Mouse (Mus musculus) embryo, embryonic 11 days (tissue): ENCODE data around the gene Tldc1.

Experiments used
- DNase-seq: peaks from one replicate; pipeline ENCODE4 v3.0.0-alpha.2; 2015

Gene Tldc1

DNA sequence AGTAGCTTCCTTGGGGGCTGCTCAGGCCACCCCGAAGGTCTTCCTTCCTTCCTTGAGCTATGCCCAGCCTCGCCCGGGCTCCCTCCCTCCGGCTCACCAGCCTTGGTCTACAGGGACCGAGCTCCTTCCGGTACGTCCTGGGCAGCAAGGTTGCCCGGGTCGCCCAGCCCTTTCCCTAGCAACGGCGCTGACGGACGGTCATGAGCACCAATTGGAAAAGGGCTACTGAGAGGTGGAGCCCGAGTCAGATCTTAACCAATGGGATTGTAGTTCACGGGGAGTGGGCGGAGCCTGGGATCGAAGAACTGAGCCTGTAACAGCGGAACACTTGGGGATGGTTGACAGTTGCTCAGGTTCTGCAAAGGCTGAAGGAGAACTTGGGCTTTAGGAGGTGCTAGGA is at the start of gene Tldc1:
Gene Tldc1 (minus strand): TSS at position 154 of the 400 bp plus-strand sequence.
- DNase-seq, result peak; percentile 98

GRCm38 (mm10) chr8:119827721-119828153 is 49.5 kb upstream of the Tldc1 start:
- no peak for DNase-seq

DNA sequence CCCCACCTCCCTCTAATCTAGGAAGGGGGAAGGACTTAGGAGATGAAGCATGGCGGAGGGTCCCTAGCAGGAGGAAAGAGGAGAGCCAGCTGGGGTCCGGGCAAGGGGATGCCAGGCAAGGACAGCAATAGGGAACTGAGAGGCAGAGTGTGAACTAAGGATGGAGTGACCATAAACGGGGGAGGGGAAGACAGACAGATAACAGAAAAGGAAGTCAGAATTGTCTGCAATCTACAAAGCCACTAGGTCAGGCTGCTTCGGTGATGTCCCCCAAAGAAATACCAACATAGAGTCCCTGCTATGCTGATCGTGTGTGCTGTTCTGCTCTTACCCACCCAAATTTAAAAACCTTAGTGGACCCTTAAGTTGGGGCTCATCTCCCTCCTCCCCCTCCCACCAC is 48.8 kb upstream of the Tldc1 start:
- DNase-seq, result no peak

DNA sequence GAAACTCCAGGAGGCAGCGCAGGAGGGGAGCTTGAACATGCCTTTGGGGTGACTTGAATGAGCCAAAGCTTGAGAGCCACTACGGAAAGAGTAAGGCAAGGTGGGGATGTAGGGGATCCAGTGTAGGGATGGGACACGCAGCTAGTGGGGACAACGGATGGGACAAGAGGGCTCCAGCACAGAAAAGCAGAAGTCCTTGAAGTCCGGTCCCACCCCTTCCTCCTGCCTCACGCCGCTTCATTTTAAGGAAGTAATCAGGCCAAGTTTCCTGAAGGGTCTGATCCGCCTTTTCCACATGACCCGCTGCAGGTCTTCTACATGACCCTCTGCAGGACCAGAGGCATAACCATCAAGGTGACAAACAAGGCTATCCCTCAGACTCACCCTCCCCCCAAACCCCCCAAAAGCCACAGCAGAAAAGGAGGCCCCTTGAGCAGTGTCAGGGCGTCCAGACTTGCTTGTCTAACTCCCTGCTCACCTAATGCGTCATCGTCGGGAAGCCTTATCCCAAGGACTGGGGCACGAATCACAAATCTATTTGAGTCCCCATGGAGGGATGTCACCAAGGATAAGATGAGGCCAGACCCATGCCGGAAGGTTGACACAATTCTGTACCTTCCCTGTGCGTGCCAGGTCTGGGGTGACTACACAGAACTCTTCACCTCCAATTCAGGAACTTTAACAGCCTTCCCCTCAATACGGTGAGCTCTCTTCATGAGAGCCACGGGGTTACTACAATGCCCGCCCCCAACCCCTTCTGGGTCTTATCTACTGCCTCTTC is 47.9 kb upstream of the Tldc1 start:
- DNase-seq, result no peak

DNA sequence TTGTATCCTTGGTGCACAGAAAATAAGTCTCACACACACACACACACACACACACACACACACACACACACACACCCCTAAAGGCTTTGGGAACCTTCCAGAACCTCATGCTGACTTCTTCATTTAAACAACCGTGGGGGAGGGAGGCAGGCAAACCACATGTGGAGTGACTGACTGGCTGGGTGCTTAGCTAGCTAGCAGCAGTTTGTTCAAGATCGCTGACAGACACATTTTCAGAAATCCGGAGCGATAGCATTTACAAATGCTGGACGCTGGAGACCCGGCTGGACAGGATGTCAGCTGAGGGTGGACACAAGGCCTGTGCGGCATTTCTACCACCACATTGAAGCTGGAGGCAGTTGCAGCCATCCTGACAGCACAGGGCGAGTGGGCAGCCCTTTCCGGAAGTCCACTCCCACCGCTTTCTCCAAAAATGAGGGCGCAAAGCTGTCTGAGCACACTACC is 46.6 kb upstream of the Tldc1 start:
- no peak for DNase-seq

GRCm38 (mm10) chr8:119824100-119824499 is 45.9 kb upstream of the Tldc1 start:
- no peak for DNase-seq

- no peak for DNase-seq
These were observed 45.1 kb upstream of the Tldc1 start for GRCm38 (mm10) chr8:119823278-119823677.

GRCm38 (mm10) chr8:119821691-119822090 is 43.5 kb upstream of the Tldc1 start:
- no peak for DNase-seq

GRCm38 (mm10) chr8:119819976-119820375 is 41.8 kb upstream of the Tldc1 start:
- DNase-seq, result no peak

DNA sequence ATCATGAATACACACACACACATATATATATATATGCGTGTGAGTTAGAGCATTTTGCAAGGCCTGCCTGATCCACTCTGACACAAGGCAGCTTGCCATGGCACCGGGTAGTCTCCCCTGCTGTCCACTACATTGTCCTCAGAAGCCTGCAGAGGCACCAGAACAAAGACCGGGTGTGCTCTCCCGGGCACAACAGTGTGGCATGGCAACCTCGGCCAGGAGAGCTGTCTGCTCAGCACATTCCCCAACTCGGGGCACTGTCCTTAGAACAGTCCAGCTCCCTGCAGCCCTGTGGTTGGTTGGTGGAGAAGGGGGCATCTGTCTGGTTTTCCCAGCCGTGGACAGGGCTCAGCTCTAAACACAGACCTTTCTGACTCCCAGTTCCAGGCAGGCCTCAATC is 41.1 kb upstream of the Tldc1 start:
- no peak for DNase-seq

DNA sequence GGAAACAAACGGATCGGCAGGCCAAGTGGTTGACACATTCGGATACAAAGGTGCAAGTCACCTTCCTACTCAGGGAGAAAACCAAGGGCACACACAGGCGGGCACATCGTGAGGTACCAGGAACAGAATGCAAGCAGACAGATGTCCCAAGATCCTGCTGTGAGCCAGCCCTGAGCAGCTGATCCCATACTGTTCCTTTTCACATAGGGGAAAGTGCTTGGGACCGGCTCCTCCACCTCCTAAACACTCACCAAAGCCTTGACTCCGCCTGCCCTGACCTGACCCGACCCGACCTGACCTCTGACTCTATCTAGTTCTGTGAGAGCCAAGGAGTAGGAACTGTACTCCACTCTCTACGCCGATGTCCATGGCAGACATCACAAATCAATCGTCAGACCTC is 39.2 kb upstream of the Tldc1 start:
- no peak for DNase-seq

GRCm38 (mm10) chr8:119816219-119816618 is 38.0 kb upstream of the Tldc1 start:
- DNase-seq, result no peak

- DNase-seq, result no peak
These were observed 34.6 kb upstream of the Tldc1 start for GRCm38 (mm10) chr8:119812650-119813431.

DNA sequence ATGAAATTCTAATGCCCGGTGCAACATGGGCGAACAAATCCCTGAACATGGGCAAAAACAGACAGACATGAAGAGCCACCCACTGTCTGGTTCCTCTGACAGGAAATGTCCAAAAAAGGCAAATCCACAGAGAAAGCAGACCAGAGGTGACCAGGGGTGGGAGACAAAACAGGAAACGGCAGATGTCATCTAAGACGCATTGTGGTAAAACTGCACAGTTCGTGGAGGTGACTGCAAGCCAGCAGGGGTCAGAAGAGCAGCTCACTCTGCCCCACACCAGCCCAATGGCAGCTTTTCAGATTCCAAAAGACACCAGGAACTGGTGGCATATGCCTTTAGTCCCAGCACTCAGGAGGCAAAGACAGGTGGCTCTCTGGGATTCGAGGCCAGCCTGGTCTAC is 33.7 kb upstream of the Tldc1 start:
- DNase-seq, result no peak

DNA sequence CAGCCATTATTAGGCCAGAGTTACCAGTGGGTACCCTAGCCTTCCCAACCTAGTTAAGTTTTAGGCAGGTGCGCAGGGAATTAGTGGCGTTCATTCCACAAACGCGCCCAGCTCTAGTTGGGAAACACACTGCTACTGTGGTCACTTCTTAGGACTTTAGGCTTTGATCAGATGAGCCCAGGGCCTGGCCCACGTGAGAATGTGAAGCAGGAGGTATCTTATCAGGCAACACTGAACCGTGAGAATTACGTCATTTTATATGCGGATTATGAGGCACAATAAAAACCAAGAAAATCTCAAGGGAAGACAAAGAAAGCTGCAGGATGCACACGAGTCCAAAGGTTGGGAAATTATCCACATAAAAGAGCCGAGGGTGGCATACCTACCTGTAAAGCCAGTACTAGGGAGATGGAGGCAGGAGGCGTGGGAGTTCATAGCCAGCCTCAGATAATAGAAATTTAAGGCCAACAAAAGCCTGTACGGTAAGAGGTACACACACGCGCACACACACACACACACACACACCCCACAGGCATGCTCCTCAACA is 32.8 kb upstream of the Tldc1 start:
- DNase-seq, result no peak

GRCm38 (mm10) chr8:119810127-119810868 is 32.1 kb upstream of the Tldc1 start:
- DNase-seq, result no peak

GRCm38 (mm10) chr8:119809620-119810019 is 31.4 kb upstream of the Tldc1 start:
- no peak for DNase-seq

- DNase-seq, result no peak
These were observed 29.5 kb upstream of the Tldc1 start for GRCm38 (mm10) chr8:119807687-119808086.

GRCm38 (mm10) chr8:119806422-119807263 is 28.4 kb upstream of the Tldc1 start:
- DNase-seq, result no peak

GRCm38 (mm10) chr8:119805275-119805674 is 27.1 kb upstream of the Tldc1 start:
- DNase-seq, result no peak

- no peak for DNase-seq
These were observed 24.4 kb upstream of the Tldc1 start for GRCm38 (mm10) chr8:119802592-119802991.

GRCm38 (mm10) chr8:119801168-119801567 is 23.0 kb upstream of the Tldc1 start:
- DNase-seq, result peak; percentile 53
